Mouse (Mus musculus): ENCODE measurements around the gene Mrgpre. TPM values are rescaled to one million over a fixed set of nuclear protein-coding genes. Genes with fewer than 3 reads are reported as not detected.
A peak's percentile ranks its signal among the peaks of the same experiment; 100 is the strongest.

Mrgpre gene
- polyA plus RNA-seq, 1 experiment from 2014 or later, result 8.4 TPM

DNA sequence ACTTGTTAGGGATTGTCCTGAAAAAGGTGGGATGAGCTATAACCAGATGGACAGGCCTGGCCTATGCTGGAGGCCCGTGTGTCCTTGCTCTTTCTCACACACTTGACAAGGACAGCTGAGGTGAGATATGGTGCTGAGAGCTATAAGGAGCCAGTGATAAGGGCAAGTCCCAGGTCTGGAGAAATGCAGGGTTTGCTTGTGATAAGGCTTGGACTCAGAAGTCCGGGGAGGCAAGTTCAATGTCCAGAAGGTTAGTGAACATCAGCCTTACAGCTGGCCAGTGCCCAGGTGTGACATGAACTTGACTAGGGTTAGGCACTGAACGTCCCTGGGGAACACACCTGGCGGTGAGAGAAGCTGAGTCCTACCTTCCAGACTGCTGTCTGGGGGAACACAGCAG is 32.2 kb downstream of the Mrgpre start:
- H3K4me3 ChIP-seq (ENCODE audit: low read depth, low read length), result no peak overlapping the region
- H3K36me3 ChIP-seq (ENCODE audit: control insufficient read depth, insufficient read depth, low read length), result no peaks in the 10 kb centered on the region
- peaks cover 12% of the 10 kb centered on the region; the same call in 1 of the 2 replicates for H3K4me1 ChIP-seq (ENCODE audit: control insufficient read depth, insufficient read depth, low read length)
- H3K27ac ChIP-seq (ENCODE audit: low read depth, low read length), result no peak overlapping the region
- ATAC-seq (ENCODE audit: low read depth), result no peak
- H3K4me2 ChIP-seq (ENCODE audit: low read depth, low read length), result no peak overlapping the region
- 80% methylated on average over 4 of the region's 4 CpGs for WGBS
- H3K9me3 ChIP-seq (ENCODE audit: control insufficient read depth, low read length), result no peaks in the 10 kb centered on the region
- no peak overlapping the region; the same call in 1 of the 2 replicates for H3K9ac ChIP-seq (replicated peaks; ENCODE audit: low read depth, low read length)
- peaks cover 15% of the 10 kb centered on the region for H3K27me3 ChIP-seq (ENCODE audit: control insufficient read depth, insufficient read depth, low read length)

- H3K9ac ChIP-seq (replicated peaks; ENCODE audit: low read depth, low read length), result no peak overlapping the region; the same call in 1 of the 2 replicates
- peaks cover 15% of the 10 kb centered on the region for H3K27me3 ChIP-seq (ENCODE audit: control insufficient read depth, insufficient read depth, low read length)
- no peak for ATAC-seq (ENCODE audit: low read depth)
- H3K4me1 ChIP-seq (ENCODE audit: control insufficient read depth, insufficient read depth, low read length), result peaks cover 7% of the 10 kb centered on the region; the same call in 1 of the 2 replicates
- no peaks in the 10 kb centered on the region for H3K9me3 ChIP-seq (ENCODE audit: control insufficient read depth, low read length)
- H3K4me2 ChIP-seq (ENCODE audit: low read depth, low read length), result no peak overlapping the region
- no peaks in the 10 kb centered on the region for H3K36me3 ChIP-seq (ENCODE audit: control insufficient read depth, insufficient read depth, low read length)
- no peak overlapping the region for H3K4me3 ChIP-seq (ENCODE audit: low read depth, low read length)
- WGBS, result 71% methylated on average over 1 of the region's 1 CpGs
- no peak overlapping the region for H3K27ac ChIP-seq (ENCODE audit: low read depth, low read length)
Measured at GRCm38 (mm10) chr7:143751380-143751779, 32.9 kb downstream of the Mrgpre start.

DNA sequence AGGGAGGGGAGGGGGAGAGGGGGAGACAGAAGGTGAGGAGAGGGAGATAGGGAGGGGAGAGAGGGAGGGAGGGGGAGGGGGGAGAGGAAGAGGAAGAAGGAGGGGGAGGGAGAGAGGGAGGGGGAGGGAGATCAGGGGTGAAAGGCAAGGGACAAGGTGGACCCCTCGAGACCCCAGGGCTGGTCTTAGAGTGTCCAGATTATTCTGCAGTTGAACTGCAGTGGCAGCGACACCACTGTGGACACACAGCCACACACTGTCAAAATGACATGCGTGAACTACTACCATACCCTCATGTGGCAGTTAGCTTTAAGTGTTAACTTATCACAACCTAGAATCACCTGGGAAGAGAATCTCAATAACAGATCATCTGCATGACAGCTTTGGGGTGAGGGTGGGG is 35.3 kb downstream of the Mrgpre start:
- 71% methylated on average over 3 of the region's 3 CpGs for WGBS
- Histone ChIP-seq H3K4me2 (ENCODE audit: low read depth, low read length) (no peak overlapping the region), H3K4me1 (ENCODE audit: control insufficient read depth, insufficient read depth, low read length) (peaks cover 7% of the 10 kb centered on the region; the same call in 1 of the 2 replicates), H3K27ac (ENCODE audit: low read depth, low read length) (no peak overlapping the region), H3K9me3 (ENCODE audit: control insufficient read depth, low read length) (no peaks in the 10 kb centered on the region), H3K27me3 (ENCODE audit: control insufficient read depth, insufficient read depth, low read length) (no peaks in the 10 kb centered on the region), H3K9ac (replicated peaks; ENCODE audit: low read depth, low read length) (no peak overlapping the region), H3K4me3 (ENCODE audit: low read depth, low read length) (no peak overlapping the region), H3K36me3 (ENCODE audit: control insufficient read depth, insufficient read depth, low read length) (no peaks in the 10 kb centered on the region)
- ATAC-seq (ENCODE audit: low read depth), result no peak

DNA sequence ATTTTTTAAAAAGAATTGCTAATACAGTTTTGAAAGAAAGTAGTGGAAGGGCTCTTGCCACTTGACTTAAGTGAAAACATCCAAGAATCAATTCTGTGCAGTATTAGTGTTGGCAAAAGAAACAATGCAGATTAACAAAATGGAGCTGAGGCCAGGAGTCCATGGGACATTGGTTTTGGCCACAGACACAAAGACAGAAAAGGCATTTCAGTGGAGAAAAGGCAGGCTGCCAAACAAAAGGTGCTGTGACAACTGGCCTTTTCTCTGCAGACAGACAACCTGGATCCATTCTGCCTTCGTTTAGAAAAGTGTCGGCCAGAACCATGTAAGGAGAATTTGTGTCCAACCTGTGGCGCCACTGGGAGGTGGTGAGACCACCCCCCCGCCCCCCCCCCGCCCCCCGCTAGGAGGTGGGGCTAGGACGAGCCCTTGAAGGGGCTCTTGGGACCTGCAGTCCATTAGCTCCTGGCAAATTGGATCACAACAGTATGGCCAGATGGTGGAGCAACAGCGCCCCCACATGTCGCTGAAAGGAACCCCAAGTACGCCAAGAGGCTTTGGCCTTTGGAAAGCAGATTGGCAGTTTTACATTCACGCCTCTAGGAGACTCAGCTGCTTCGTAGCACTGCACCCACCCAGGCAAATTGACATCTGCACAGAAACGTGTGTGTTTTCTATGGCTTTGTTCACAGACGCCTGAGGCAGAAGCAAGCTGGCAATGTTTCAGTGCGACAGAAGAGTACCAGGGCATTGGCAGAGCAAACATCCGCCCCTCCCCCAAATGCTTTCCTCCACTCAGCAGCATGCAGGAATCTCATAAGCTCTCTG is 36.0 kb downstream of the Mrgpre start:
- H3K27me3 ChIP-seq (ENCODE audit: control insufficient read depth, insufficient read depth, low read length), result no peaks in the 10 kb centered on the region
- H3K4me2 ChIP-seq (ENCODE audit: low read depth, low read length), result peak overlapping the region; percentile 41
- H3K36me3 ChIP-seq (ENCODE audit: control insufficient read depth, insufficient read depth, low read length), result no peaks in the 10 kb centered on the region
- no peak overlapping the region for H3K4me3 ChIP-seq (ENCODE audit: low read depth, low read length)
- no peaks in the 10 kb centered on the region for H3K9me3 ChIP-seq (ENCODE audit: control insufficient read depth, low read length)
- WGBS, result 2% methylated on average over 16 of the region's 16 CpGs
- peaks cover 7% of the 10 kb centered on the region; the same call in 1 of the 2 replicates for H3K4me1 ChIP-seq (ENCODE audit: control insufficient read depth, insufficient read depth, low read length)
- no peak overlapping the region; the same call in 1 of the 2 replicates for H3K9ac ChIP-seq (replicated peaks; ENCODE audit: low read depth, low read length)
- peak; percentile 91 for ATAC-seq (ENCODE audit: low read depth)
- peak overlapping the region; percentile 60 for H3K27ac ChIP-seq (ENCODE audit: low read depth, low read length)

DNA sequence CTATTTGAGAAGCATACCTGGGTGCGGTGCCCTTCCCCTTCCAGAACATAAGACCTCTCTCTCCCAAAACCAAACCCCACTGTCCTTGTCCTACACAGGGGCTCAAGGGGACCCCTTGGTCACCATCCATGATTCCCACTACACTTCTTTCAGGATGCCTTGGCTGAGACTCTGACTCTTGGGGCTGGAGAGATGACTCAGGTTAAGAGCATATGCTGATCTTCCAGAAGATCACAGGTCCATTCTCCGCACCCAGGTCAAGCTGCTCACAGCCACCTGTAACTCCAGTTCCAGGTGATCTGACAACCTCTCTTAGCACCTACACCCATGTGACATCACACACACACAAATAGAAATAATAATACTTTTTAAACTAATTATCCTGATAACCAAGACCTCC is 43.6 kb downstream of the Mrgpre start:
- peak overlapping the region; percentile 40; the same call in 1 of the 2 replicates for H3K27ac ChIP-seq (ENCODE audit: low read depth, low read length)
- H3K27me3 ChIP-seq (ENCODE audit: control insufficient read depth, insufficient read depth, low read length), result no peaks in the 10 kb centered on the region
- H3K4me2 ChIP-seq (ENCODE audit: low read depth, low read length), result peak overlapping the region; percentile 75
- whole genome bisulfite sequencing, result 20% methylated on average over 2 of the region's 2 CpGs
- peak overlapping the region; percentile 85; the same call in 1 of the 2 replicates for H3K9ac ChIP-seq (replicated peaks; ENCODE audit: low read depth, low read length)
- no peaks in the 10 kb centered on the region for H3K36me3 ChIP-seq (ENCODE audit: control insufficient read depth, insufficient read depth, low read length)
- H3K4me1 ChIP-seq (ENCODE audit: control insufficient read depth, insufficient read depth, low read length), result peaks cover 23% of the 10 kb centered on the region
- peak overlapping the region; percentile 49 for H3K4me3 ChIP-seq (ENCODE audit: low read depth, low read length)
- H3K9me3 ChIP-seq (ENCODE audit: control insufficient read depth, low read length), result no peaks in the 10 kb centered on the region
- ATAC-seq (ENCODE audit: low read depth), result no peak

- peak; percentile 95 for ATAC-seq (ENCODE audit: low read depth)
- Histone ChIP-seq H3K36me3 (ENCODE audit: control insufficient read depth, insufficient read depth, low read length) (no peaks in the 10 kb centered on the region), H3K9me3 (ENCODE audit: control insufficient read depth, low read length) (no peaks in the 10 kb centered on the region), H3K27me3 (ENCODE audit: control insufficient read depth, insufficient read depth, low read length) (no peaks in the 10 kb centered on the region), H3K4me1 (ENCODE audit: control insufficient read depth, insufficient read depth, low read length) (peaks cover 23% of the 10 kb centered on the region), H3K9ac (replicated peaks; ENCODE audit: low read depth, low read length) (peak overlapping the region; percentile 85), H3K27ac (ENCODE audit: low read depth, low read length) (peak overlapping the region; percentile 40), H3K4me2 (ENCODE audit: low read depth, low read length) (peak overlapping the region; percentile 75), H3K4me3 (ENCODE audit: low read depth, low read length) (peak overlapping the region; percentile 49)
- 4% methylated on average over 38 of the region's 38 CpGs for WGBS
Measured at GRCm38 (mm10) chr7:143739511-143740461, 44.5 kb downstream of the Mrgpre start.

- Histone ChIP-seq H3K9me3 (ENCODE audit: control insufficient read depth, low read length) (no peaks in the 10 kb centered on the region), H3K4me2 (ENCODE audit: low read depth, low read length) (peak overlapping the region; percentile 75), H3K27me3 (ENCODE audit: control insufficient read depth, insufficient read depth, low read length) (no peaks in the 10 kb centered on the region), H3K27ac (ENCODE audit: low read depth, low read length) (peak overlapping the region; percentile 62), H3K4me1 (ENCODE audit: control insufficient read depth, insufficient read depth, low read length) (peaks cover 23% of the 10 kb centered on the region), H3K9ac (replicated peaks; ENCODE audit: low read depth, low read length) (peak overlapping the region; percentile 85), H3K4me3 (ENCODE audit: low read depth, low read length) (peak overlapping the region; percentile 49), H3K36me3 (ENCODE audit: control insufficient read depth, insufficient read depth, low read length) (no peaks in the 10 kb centered on the region)
- peak; percentile 24; the same call in 1 of the 2 replicates for ATAC-seq (ENCODE audit: low read depth)
- 12% methylated on average over 5 of the region's 5 CpGs for WGBS
Measured at GRCm38 (mm10) chr7:143738601-143739006, 45.7 kb downstream of the Mrgpre start.

GRCm38 (mm10) chr7:143738194-143738593 is 46.1 kb downstream of the Mrgpre start:
- 62% methylated on average over 6 of the region's 6 CpGs for WGBS
- peak overlapping the region; percentile 75 for H3K4me2 ChIP-seq (ENCODE audit: low read depth, low read length)
- peak overlapping the region; percentile 62 for H3K27ac ChIP-seq (ENCODE audit: low read depth, low read length)
- H3K9ac ChIP-seq (replicated peaks; ENCODE audit: low read depth, low read length), result peak overlapping the region; percentile 85
- no peaks in the 10 kb centered on the region for H3K36me3 ChIP-seq (ENCODE audit: control insufficient read depth, insufficient read depth, low read length)
- peak; percentile 14; the same call in 1 of the 2 replicates for ATAC-seq (ENCODE audit: low read depth)
- H3K9me3 ChIP-seq (ENCODE audit: control insufficient read depth, low read length), result no peaks in the 10 kb centered on the region
- no peaks in the 10 kb centered on the region for H3K27me3 ChIP-seq (ENCODE audit: control insufficient read depth, insufficient read depth, low read length)
- peak overlapping the region; percentile 49 for H3K4me3 ChIP-seq (ENCODE audit: low read depth, low read length)
- peaks cover 23% of the 10 kb centered on the region for H3K4me1 ChIP-seq (ENCODE audit: control insufficient read depth, insufficient read depth, low read length)
